Mouse (Mus musculus) midbrain, embryonic 13.5 days (tissue): Measurements from ENCODE around the gene Gstm2. TPM values are rescaled to one million over a fixed set of nuclear protein-coding genes. Genes with fewer than 3 reads are reported as not detected.
"Not testable (repeated sequence)": the region's sequence is repeated elsewhere in the genome, so short reads cannot be mapped to it uniquely, and the experiment has no call there.

ENCODE experiments used
- ATAC-seq: fragments of 200-750 bp; cut with Nextera tagmentation; 2 replicates; pipeline ENCODE4 v1.8.0; 2017; ENCODE audit warnings: mild to moderate bottlenecking, moderate TSS enrichment, moderate library complexity
- H3K27ac ChIP-seq: fragments of 300-500 bp; sonication (generic); 2 replicates; pipeline ENCODE4 v1.5.1; 2015; ENCODE audit warnings: inconsistent platforms, mild to moderate bottlenecking, moderate library complexity
- H3K27me3 ChIP-seq: fragments of 300-500 bp; sonication (generic); 2 replicates; pipeline ENCODE4 v1.6.1; 2015; ENCODE audit warnings: mild to moderate bottlenecking, inconsistent platforms
- H3K36me3 ChIP-seq: fragments of 300-500 bp; sonication (generic); 2 replicates; pipeline ENCODE4 v1.6.1; 2015; ENCODE audit warnings: mild to moderate bottlenecking, inconsistent platforms
- H3K4me1 ChIP-seq: fragments of 300-500 bp; sonication (generic); replicated peaks from 2 replicates; pipeline ENCODE4 v1.6.1; 2015; ENCODE audit warnings: inconsistent platforms
- H3K4me2 ChIP-seq: fragments of 300-500 bp; sonication (generic); replicated peaks from 2 replicates; pipeline ENCODE4 v1.6.1; 2015; ENCODE audit warnings: moderate library complexity, mild to moderate bottlenecking, inconsistent platforms
- H3K4me3 ChIP-seq: fragments of 300-500 bp; sonication (generic); replicated peaks from 2 replicates; pipeline ENCODE4 v1.5.1; 2015; ENCODE audit warnings: mild to moderate bottlenecking, inconsistent platforms
- H3K9ac ChIP-seq: fragments of 300-500 bp; sonication (generic); replicated peaks from 2 replicates; pipeline ENCODE4 v1.6.1; 2015; ENCODE audit warnings: mild to moderate bottlenecking, inconsistent platforms
- H3K9me3 ChIP-seq: fragments of 300-500 bp; sonication (generic); 2 replicates; pipeline ENCODE4 v1.6.1; 2016; ENCODE audit warnings: mild to moderate bottlenecking, inconsistent platforms
- WGBS: fragments of 180-500 bp; shearing (Covaris S2); methylation state at CpG from one replicate; pipeline ENCODE4 v1.1.7; 2015; 5-methylcytosine and 5-hydroxymethylcytosine counted together
- polyA plus RNA-seq: library from polyadenylated mRNA; unstranded; fragments of >200 nt; fragmentation: Nextera tagmentation; extraction: Ambion mirVana; gene quantifications from 2 replicates; pipeline ENCODE4 v1.2.1, GENCODE M21; 2015

The Gstm2 gene
- polyA plus RNA-seq, 1 experiment from 2014 or later, result 6.0 TPM

- no peak overlapping the region for H3K4me2 ChIP-seq
Measured at GRCm38 (mm10) chr3:107964026-107964425, 22.2 kb downstream of the Gstm2 start.

GRCm38 (mm10) chr3:107955260-107955659 is 31.0 kb downstream of the Gstm2 start:
- WGBS, result 92% methylated on average over 9 of the region's 9 CpGs
- not testable (repeated sequence) for H3K9me3 ChIP-seq, H3K4me2 ChIP-seq, H3K36me3 ChIP-seq, H3K4me1 ChIP-seq, H3K9ac ChIP-seq, H3K27me3 ChIP-seq, ATAC-seq, H3K4me3 ChIP-seq, H3K27ac ChIP-seq

More at GRCm38 (mm10) chr3:107964026-107964425, 22.2 kb downstream of the Gstm2 start:
- no peak overlapping the region for H3K27ac ChIP-seq
- no peaks in the 10 kb centered on the region for H3K27me3 ChIP-seq
- no peaks in the 10 kb centered on the region for H3K36me3 ChIP-seq
- H3K9ac ChIP-seq, result no peak overlapping the region
- no peak overlapping the region for H3K4me3 ChIP-seq
- H3K9me3 ChIP-seq, result no peaks in the 10 kb centered on the region
- 88% methylated on average over 4 of the region's 4 CpGs for WGBS
- ATAC-seq, result no peak
- H3K4me1 ChIP-seq, result peaks cover 6% of the 10 kb centered on the region; the same call in 1 of the 2 replicates

GRCm38 (mm10) chr3:107953906-107954305 is 32.3 kb downstream of the Gstm2 start:
- Histone ChIP-seq H3K27me3 (no peaks in the 10 kb centered on the region), H3K4me2 (no peak overlapping the region), H3K4me1 (no peaks in the 10 kb centered on the region), H3K36me3 (no peaks in the 10 kb centered on the region), H3K4me3 (no peak overlapping the region), H3K9ac (no peak overlapping the region), H3K9me3 (no peaks in the 10 kb centered on the region), H3K27ac (no peak overlapping the region)
- 0 out of 2 replicates have a peak, but pooled peaks have one; percentile 30 for ATAC-seq
- WGBS, result 88% methylated on average over 5 of the region's 5 CpGs

- Histone ChIP-seq H3K36me3 (no peaks in the 10 kb centered on the region), H3K9ac (no peak overlapping the region), H3K9me3 (no peaks in the 10 kb centered on the region), H3K4me1 (no peaks in the 10 kb centered on the region), H3K4me2 (no peak overlapping the region), H3K27ac (no peak overlapping the region), H3K4me3 (no peak overlapping the region), H3K27me3 (no peaks in the 10 kb centered on the region)
- WGBS, result 30% methylated on average over 6 of the region's 6 CpGs
- ATAC-seq, result peak; percentile 77
Measured at GRCm38 (mm10) chr3:107953328-107953755, 32.9 kb downstream of the Gstm2 start.

GRCm38 (mm10) chr3:107950531-107950930 is 35.7 kb downstream of the Gstm2 start:
- Histone ChIP-seq H3K9ac (no peak overlapping the region), H3K27ac (no peak overlapping the region), H3K4me1 (no peaks in the 10 kb centered on the region), H3K9me3 (no peaks in the 10 kb centered on the region), H3K4me2 (no peak overlapping the region), H3K27me3 (no peaks in the 10 kb centered on the region), H3K4me3 (no peak overlapping the region), H3K36me3 (no peaks in the 10 kb centered on the region)
- no peak for ATAC-seq
- WGBS, result 86% methylated on average over 11 of the region's 11 CpGs

GRCm38 (mm10) chr3:107949461-107949860 is 36.8 kb downstream of the Gstm2 start:
- not testable (repeated sequence) for H3K4me3 ChIP-seq, ATAC-seq, H3K4me1 ChIP-seq, H3K36me3 ChIP-seq, H3K4me2 ChIP-seq, H3K9ac ChIP-seq, H3K27me3 ChIP-seq, H3K27ac ChIP-seq, H3K9me3 ChIP-seq
- 91% methylated on average over 1 of the region's 1 CpGs for WGBS

- no peak for ATAC-seq
- Histone ChIP-seq H3K9me3 (no peaks in the 10 kb centered on the region), H3K4me1 (peaks cover 14% of the 10 kb centered on the region), H3K9ac (no peak overlapping the region), H3K4me2 (no peak overlapping the region), H3K27ac (no peak overlapping the region), H3K36me3 (no peaks in the 10 kb centered on the region), H3K4me3 (no peak overlapping the region), H3K27me3 (no peaks in the 10 kb centered on the region)
- 52% methylated on average over 4 of the region's 4 CpGs for WGBS
Measured at GRCm38 (mm10) chr3:107945729-107946128, 40.5 kb downstream of the Gstm2 start.

- H3K36me3 ChIP-seq, result no peaks in the 10 kb centered on the region
- H3K9me3 ChIP-seq, result no peaks in the 10 kb centered on the region
- H3K4me1 ChIP-seq, result peaks cover 23% of the 10 kb centered on the region
- ATAC-seq, result peak; percentile 90
- H3K27me3 ChIP-seq, result no peaks in the 10 kb centered on the region
- 16% methylated on average over 20 of the region's 20 CpGs for WGBS
- H3K27ac ChIP-seq, result no peak within 1 kb of the TSS
- H3K4me2 ChIP-seq, result peak within 1 kb of the TSS; percentile 53
- H3K4me3 ChIP-seq, result peak within 1 kb of the TSS; percentile 30
- H3K9ac ChIP-seq, result peak within 1 kb of the TSS; percentile 50
Measured at GRCm38 (mm10) chr3:107943239-107943990, 42.8 kb downstream of the Gstm2 start, which contains the start of gene Gstm6. TSS of gene Gstm6 (minus strand) at chr3:107943749.

GRCm38 (mm10) chr3:107941261-107941660 is 45.0 kb downstream of the Gstm2 start:
- Histone ChIP-seq H3K4me2 (no peak overlapping the region), H3K4me3 (no peak overlapping the region), H3K27ac (no peak overlapping the region), H3K27me3 (no peaks in the 10 kb centered on the region), H3K9ac (no peak overlapping the region), H3K36me3 (no peaks in the 10 kb centered on the region), H3K9me3 (no peaks in the 10 kb centered on the region), H3K4me1 (peaks cover 23% of the 10 kb centered on the region)
- 80% methylated on average over 4 of the region's 4 CpGs for WGBS
- no peak for ATAC-seq

- no peak for ATAC-seq
- Histone ChIP-seq H3K9me3 (no peaks in the 10 kb centered on the region), H3K4me3 (no peak overlapping the region), H3K36me3 (no peaks in the 10 kb centered on the region), H3K9ac (no peak overlapping the region), H3K27ac (no peak overlapping the region), H3K4me2 (no peak overlapping the region), H3K4me1 (peaks cover 23% of the 10 kb centered on the region), H3K27me3 (no peaks in the 10 kb centered on the region)
- 81% methylated on average over 7 of the region's 7 CpGs for WGBS
Measured at GRCm38 (mm10) chr3:107940524-107940923, 45.7 kb downstream of the Gstm2 start.

- no peak for ATAC-seq
- Histone ChIP-seq H3K4me2 (no peak overlapping the region), H3K27me3 (no peaks in the 10 kb centered on the region), H3K4me1 (peaks cover 23% of the 10 kb centered on the region), H3K9me3 (no peaks in the 10 kb centered on the region), H3K4me3 (no peak overlapping the region), H3K27ac (no peak overlapping the region), H3K36me3 (no peaks in the 10 kb centered on the region), H3K9ac (no peak overlapping the region)
- 54% methylated on average over 4 of the region's 4 CpGs for WGBS
Measured at GRCm38 (mm10) chr3:107939830-107940229, 46.4 kb downstream of the Gstm2 start.

GRCm38 (mm10) chr3:107939403-107939802 is 46.9 kb downstream of the Gstm2 start:
- Histone ChIP-seq H3K36me3 (no peaks in the 10 kb centered on the region), H3K4me3 (no peak overlapping the region), H3K27me3 (no peaks in the 10 kb centered on the region), H3K9ac (no peak overlapping the region), H3K4me2 (no peak overlapping the region), H3K4me1 (peaks cover 23% of the 10 kb centered on the region), H3K27ac (no peak overlapping the region), H3K9me3 (no peaks in the 10 kb centered on the region)
- 39% methylated on average over 3 of the region's 3 CpGs for WGBS
- ATAC-seq, result no peak

- H3K4me1 ChIP-seq, result peaks cover 18% of the 10 kb centered on the region
- no peak for ATAC-seq
- 74% methylated on average over 3 of the region's 3 CpGs for WGBS
Measured at GRCm38 (mm10) chr3:107935888-107936287, 50.4 kb downstream of the Gstm2 start.

More at GRCm38 (mm10) chr3:107935888-107936287, 50.4 kb downstream of the Gstm2 start:
- H3K9me3 ChIP-seq, result no peaks in the 10 kb centered on the region
- H3K27ac ChIP-seq, result no peak overlapping the region
- H3K27me3 ChIP-seq, result no peaks in the 10 kb centered on the region
- H3K4me3 ChIP-seq, result no peak overlapping the region
- no peak overlapping the region for H3K9ac ChIP-seq
- H3K4me2 ChIP-seq, result no peak overlapping the region
- no peaks in the 10 kb centered on the region for H3K36me3 ChIP-seq
